19 mouse cellular contexts compared by ENCODE assay signal in genomic region chr11:34171221-34171620, GRCm38 (mm10). TPM values are rescaled to one million over a fixed set of nuclear protein-coding genes. Genes with fewer than 3 reads are reported as not detected.
"Had no signal": no experiment of that assay in that cellular context is flagged by ENCODE, and none has a peak within 500 bp of the region (broad histone marks: within the 10 kb centered on the region; RNA-seq: fewer than 3 reads in every experiment).

No protein-coding gene starts in this region.

- DNase-seq: gastrocnemius, postnatal 10 days; heart, adult 11 months; heart, adult 2 months; heart, postnatal 14 days; heart, postnatal 36 days; kidney, adult 11 months; kidney, adult 2 months; kidney, adult 9 months; kidney, postnatal 25 days; kidney, postnatal 4 days; liver; liver, embryonic 13.5 days had no signal

RNA-seq across cellular contexts. Expression of gene Foxi1, which starts 36.7 kb away (rescaled TPM):
- total RNA-seq: gastrocnemius, adult 18-20 months; gastrocnemius, postnatal 10 days; heart, adult 2 months; heart, postnatal 14 days; heart, postnatal 36 days; hematopoietic stem cell, adult 5-6 weeks; hindbrain, postnatal 0 days; layer of hippocampus, adult 2 months; layer of hippocampus, postnatal 10 days; layer of hippocampus, postnatal 25 days; left cerebral cortex, postnatal 14 days had no signal
